Mouse (Mus musculus): ENCODE results near the gene Gins2. TPM values are rescaled to one million over a fixed set of nuclear protein-coding genes. Genes with fewer than 3 reads are reported as not detected.

Gene Gins2
- polyA plus RNA-seq, 2 experiments, result 37.5 to 63.4 TPM

DNA sequence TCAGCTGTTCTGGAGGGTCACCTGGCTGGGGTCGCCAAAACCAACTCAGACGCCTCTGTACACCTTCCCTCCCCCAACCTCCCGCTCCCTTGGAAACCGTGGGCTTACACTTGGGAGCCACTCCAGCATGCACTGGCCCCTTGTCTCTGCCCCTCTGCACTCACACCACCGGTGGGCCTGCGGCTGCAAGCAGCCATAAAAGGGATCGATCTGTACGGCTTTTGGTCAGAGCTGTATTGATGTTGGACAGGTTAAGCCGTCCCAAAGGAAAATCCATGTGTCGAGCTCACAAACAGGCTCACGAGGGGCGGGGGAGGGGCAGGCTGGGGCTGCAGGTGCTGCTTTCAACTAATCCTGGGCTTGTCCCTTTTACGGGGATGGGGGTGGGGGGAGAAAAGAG, 46.1 kb downstream of the Gins2 start:
- H3K27me3 ChIP-seq (ENCODE audit: control insufficient read depth, insufficient read depth, low read length), result no peaks in the 10 kb centered on the region
- WGBS (ENCODE audit: insufficient replicate concordance), result 61% methylated on average over 13 of the region's 13 CpGs
- H3K4me1 ChIP-seq (replicated peaks; ENCODE audit: control insufficient read depth in 2 of 2, insufficient read depth in 2 of 2, low read length in 1 of 2), result peaks cover 33 to 58% of the 10 kb centered on the region in 2 experiments
- H3K9ac ChIP-seq (replicated peaks), result no peak overlapping the region
- H3K27ac ChIP-seq, result no peak overlapping the region
- 0 out of 2 replicates have a peak overlapping the region, but pooled peaks have one; percentile 4 for H3K4me2 ChIP-seq (ENCODE audit: low read depth)
- H3K36me3 ChIP-seq (replicated peaks; ENCODE audit: control insufficient read depth, insufficient read depth, low read depth), result peaks cover 3% of the 10 kb centered on the region
- TF ChIP-seq EP300 (IDR thresholded peaks at IDR 0.05; ENCODE audit: low read depth) (no peak), CTCF (IDR thresholded peaks at IDR 0.05; ENCODE audit: low read depth) (no peak)
- H3K9me3 ChIP-seq (ENCODE audit: control insufficient read depth, low read length), result no peaks in the 10 kb centered on the region
- no peak for ATAC-seq (ENCODE audit: insufficient read depth)
- no peak overlapping the region for H3K4me3 ChIP-seq (ENCODE audit: insufficient read depth in 1 of 2, low read depth in 2 of 2, low read length in 2 of 2)
- DNase-seq (ENCODE audit: low read depth in 3 of 3, low spot score in 3 of 3), result no peak

DNA sequence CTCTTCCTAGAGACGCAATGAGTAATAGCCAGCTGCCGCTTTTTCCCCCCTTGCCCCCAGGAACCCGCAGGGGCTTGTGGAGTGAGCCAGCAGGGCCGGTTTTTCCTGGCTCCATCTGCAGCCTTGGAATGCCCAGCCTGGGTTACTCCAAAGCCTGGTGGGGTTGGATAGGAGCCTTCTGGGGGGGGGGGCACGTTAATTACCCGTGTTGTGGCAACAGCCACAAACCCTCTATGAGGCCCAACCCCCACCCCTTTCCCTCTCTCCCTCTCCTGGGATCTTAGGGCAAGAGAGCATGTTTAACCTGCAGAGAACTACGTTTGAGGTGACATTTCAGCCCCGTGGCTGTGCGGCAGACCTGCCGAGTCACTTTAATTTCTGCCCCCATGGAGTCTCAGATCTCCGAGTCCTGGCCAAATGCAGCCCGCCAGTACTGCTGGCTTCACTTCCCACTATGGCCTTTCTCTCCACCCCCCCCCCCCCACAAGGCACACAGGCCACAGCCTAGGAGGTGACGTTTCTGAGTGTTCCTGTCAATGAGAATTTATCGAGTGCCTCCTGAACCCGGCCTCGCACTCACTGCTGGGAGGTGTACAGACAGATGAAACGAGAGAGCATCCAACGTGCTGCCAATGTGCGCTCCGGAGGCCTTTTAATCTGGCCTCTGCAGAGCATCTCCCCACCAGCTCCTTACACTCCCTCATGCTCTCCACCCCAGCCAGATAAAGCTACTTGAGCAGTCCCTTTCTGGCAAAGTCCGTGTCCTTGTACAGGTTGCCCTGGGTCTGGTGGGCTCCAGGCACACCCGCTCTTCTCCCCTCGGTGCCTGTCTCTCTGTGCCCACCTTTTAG, 49.1 kb downstream of the Gins2 start:
- H3K4me3 ChIP-seq (ENCODE audit: insufficient read depth in 1 of 2, low read depth in 2 of 2, low read length in 2 of 2), result peak overlapping the region; percentile 73 to 88
- WGBS (ENCODE audit: insufficient replicate concordance), result 10% methylated on average over 23 of the region's 23 CpGs
- H3K9ac ChIP-seq (replicated peaks), result peak overlapping the region; percentile 85
- TF ChIP-seq EP300 (IDR thresholded peaks at IDR 0.05; ENCODE audit: low read depth) (peak; percentile 64), CTCF (IDR thresholded peaks at IDR 0.05; ENCODE audit: low read depth) (no peak)
- peaks cover 39 to 61% of the 10 kb centered on the region in 2 experiments for H3K4me1 ChIP-seq (replicated peaks; ENCODE audit: control insufficient read depth in 2 of 2, insufficient read depth in 2 of 2, low read length in 1 of 2)
- peak overlapping the region; percentile 93 for H3K4me2 ChIP-seq (ENCODE audit: low read depth)
- peak overlapping the region; percentile 78 for H3K27ac ChIP-seq
- H3K9me3 ChIP-seq (ENCODE audit: control insufficient read depth, low read length), result no peaks in the 10 kb centered on the region
- DNase-seq (ENCODE audit: low read depth in 3 of 3, low spot score in 3 of 3), result peak; percentile 70 to 76 (median 73)
- peaks cover 3% of the 10 kb centered on the region; the same call in 1 of the 2 replicates for H3K36me3 ChIP-seq (replicated peaks; ENCODE audit: control insufficient read depth, insufficient read depth, low read depth)
- peak; percentile 59 for ATAC-seq (ENCODE audit: insufficient read depth)
- no peaks in the 10 kb centered on the region for H3K27me3 ChIP-seq (ENCODE audit: control insufficient read depth, insufficient read depth, low read length)

GRCm38 (mm10) chr8:120539381-120539774, 49.7 kb downstream of the Gins2 start:
- ATAC-seq (ENCODE audit: insufficient read depth), result no peak
- Histone ChIP-seq H3K4me1 (replicated peaks; ENCODE audit: control insufficient read depth in 2 of 2, insufficient read depth in 2 of 2, low read length in 1 of 2) (peaks cover 43 to 60% of the 10 kb centered on the region in 2 experiments), H3K36me3 (replicated peaks; ENCODE audit: control insufficient read depth, insufficient read depth, low read depth) (peaks cover 3% of the 10 kb centered on the region; the same call in 1 of the 2 replicates), H3K9me3 (ENCODE audit: control insufficient read depth, low read length) (no peaks in the 10 kb centered on the region), H3K27ac (peak overlapping the region; percentile 78), H3K4me2 (ENCODE audit: low read depth) (peak overlapping the region; percentile 93), H3K27me3 (ENCODE audit: control insufficient read depth, insufficient read depth, low read length) (no peaks in the 10 kb centered on the region), H3K4me3 (ENCODE audit: insufficient read depth in 1 of 2, low read depth in 2 of 2, low read length in 2 of 2) (peak overlapping the region; percentile 73 to 88), H3K9ac (replicated peaks) (peak overlapping the region; percentile 85)
- no peak for TF ChIP-seq EP300 (IDR thresholded peaks at IDR 0.05; ENCODE audit: low read depth)
- TF ChIP-seq CTCF (IDR thresholded peaks at IDR 0.05; ENCODE audit: low read depth), result peak; percentile 17; the same call in 1 of the 2 replicates
- no peak for DNase-seq (ENCODE audit: low read depth in 3 of 3, low spot score in 3 of 3)
- 14% methylated on average over 6 of the region's 6 CpGs for WGBS (ENCODE audit: insufficient replicate concordance)

DNA sequence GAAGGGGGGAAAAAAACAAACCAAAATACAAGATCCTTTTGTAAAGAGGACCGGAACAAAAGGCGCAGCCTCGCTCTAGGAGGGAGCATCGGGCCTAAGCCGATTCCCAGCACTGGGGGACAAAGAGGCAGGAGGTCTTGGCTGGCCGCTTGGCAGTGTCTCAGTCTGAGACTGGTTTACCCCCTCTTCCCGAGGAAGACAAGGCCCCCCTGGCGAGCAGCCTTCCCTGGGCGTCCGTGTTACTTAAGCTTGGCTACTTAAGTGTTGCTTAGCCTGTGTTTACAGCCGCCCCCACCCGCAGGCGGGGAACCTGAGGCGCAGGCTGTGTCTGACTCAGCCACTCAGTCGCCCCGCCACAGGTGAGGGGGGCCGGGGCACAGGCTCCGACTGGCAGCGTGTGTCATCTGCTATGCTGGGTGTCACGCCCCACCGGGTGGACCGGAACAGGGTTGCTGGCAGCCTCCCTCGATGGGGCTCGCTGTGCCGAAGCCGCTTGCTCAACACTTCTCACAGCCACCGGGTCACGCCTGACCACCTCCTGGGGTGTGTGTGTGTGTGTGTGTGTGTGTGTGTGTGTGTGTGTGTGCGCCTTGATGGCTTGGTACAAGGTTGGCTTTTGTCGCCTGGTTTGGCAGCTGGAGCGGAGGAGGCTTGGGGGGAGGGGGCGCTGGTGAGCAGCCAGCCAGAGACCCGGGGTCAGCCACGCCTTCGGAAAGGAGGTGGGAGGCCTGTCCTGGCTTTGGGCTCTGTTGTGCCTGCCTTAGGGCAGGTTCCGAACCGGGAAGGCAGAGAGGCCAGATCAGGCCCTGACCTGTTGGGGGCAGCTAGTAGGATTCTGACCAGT, 50.5 kb downstream of the Gins2 start:
- Histone ChIP-seq H3K4me3 (ENCODE audit: insufficient read depth in 1 of 2, low read depth in 2 of 2, low read length in 2 of 2) (peak overlapping the region; percentile 73 to 88), H3K4me1 (replicated peaks; ENCODE audit: control insufficient read depth in 2 of 2, insufficient read depth in 2 of 2, low read length in 1 of 2) (peaks cover 47 to 59% of the 10 kb centered on the region in 2 experiments), H3K36me3 (replicated peaks; ENCODE audit: control insufficient read depth, insufficient read depth, low read depth) (peaks cover under 1% of the 10 kb centered on the region; the same call in 1 of the 2 replicates), H3K27me3 (ENCODE audit: control insufficient read depth, insufficient read depth, low read length) (no peaks in the 10 kb centered on the region), H3K27ac (peak overlapping the region; percentile 78), H3K4me2 (ENCODE audit: low read depth) (peak overlapping the region; percentile 93), H3K9me3 (ENCODE audit: control insufficient read depth, low read length) (no peaks in the 10 kb centered on the region), H3K9ac (replicated peaks) (peak overlapping the region; percentile 85)
- DNase-seq (ENCODE audit: low read depth in 3 of 3, low spot score in 3 of 3) (peak in 1 of 3 experiments; percentile 61), ATAC-seq (ENCODE audit: insufficient read depth) (peak; percentile 8)
- WGBS (ENCODE audit: insufficient replicate concordance), result 1% methylated on average over 37 of the region's 37 CpGs
- TF ChIP-seq EP300 (IDR thresholded peaks at IDR 0.05; ENCODE audit: low read depth) (no peak), CTCF (IDR thresholded peaks at IDR 0.05; ENCODE audit: low read depth) (peak; percentile 60)

Measured in liver, embryonic 14.5 days (tissue).